Mouse (Mus musculus): ENCODE measurements around the gene Tfr2. TPM values are rescaled to one million over a fixed set of nuclear protein-coding genes. Genes with fewer than 3 reads are reported as not detected.

The Tfr2 gene
- polyA plus RNA-seq, 1 experiment from 2014 or later = 0.84 TPM

GRCm38 (mm10) chr5:137599600-137599999 lies 30.0 kb downstream of the Tfr2 start:
- Histone ChIP-seq H3K9me3 (ENCODE audit: control insufficient read depth, low read length) (no peaks in the 10 kb centered on the region), H3K4me3 (ENCODE audit: low read depth, low read length) (peak overlapping the region; percentile 60), H3K27me3 (ENCODE audit: control insufficient read depth, insufficient read depth, low read length) (no peaks in the 10 kb centered on the region), H3K4me2 (ENCODE audit: low read depth, severe bottlenecking) (peak overlapping the region; percentile 96), H3K27ac (replicated peaks; ENCODE audit: low read depth, low read length) (no peak overlapping the region), H3K9ac (ENCODE audit: low read length) (peak overlapping the region; percentile 5; the same call in 1 of the 2 replicates), H3K4me1 (ENCODE audit: control insufficient read depth, insufficient read depth, low read length) (peaks cover 17% of the 10 kb centered on the region), H3K36me3 (ENCODE audit: control insufficient read depth, insufficient read depth, low read length) (no peaks in the 10 kb centered on the region)
- WGBS = 84% methylated on average over 9 of the region's 9 CpGs
- no peak for DNase-seq (ENCODE audit: low spot score)
- no peak for ATAC-seq (ENCODE audit: insufficient number of reproducible peaks, low FRiP score, low TSS enrichment, low read depth)

GRCm38 (mm10) chr5:137600281-137600618 lies 30.6 kb downstream of the Tfr2 start:
- DNase-seq (ENCODE audit: low spot score) = no peak
- no peaks in the 10 kb centered on the region for H3K27me3 ChIP-seq (ENCODE audit: control insufficient read depth, insufficient read depth, low read length)
- ATAC-seq (ENCODE audit: insufficient number of reproducible peaks, low FRiP score, low TSS enrichment, low read depth) = no peak
- H3K9ac ChIP-seq (ENCODE audit: low read length) = peak overlapping the region; percentile 77
- H3K4me3 ChIP-seq (ENCODE audit: low read depth, low read length) = peak overlapping the region; percentile 60
- H3K27ac ChIP-seq (replicated peaks; ENCODE audit: low read depth, low read length) = 0 out of 2 replicates have a peak overlapping the region, but pooled peaks have one; percentile 8
- 3% methylated on average over 19 of the region's 19 CpGs for WGBS
- peaks cover under 1% of the 10 kb centered on the region; the same call in 1 of the 2 replicates for H3K36me3 ChIP-seq (ENCODE audit: control insufficient read depth, insufficient read depth, low read length)
- peak overlapping the region; percentile 96 for H3K4me2 ChIP-seq (ENCODE audit: low read depth, severe bottlenecking)
- no peaks in the 10 kb centered on the region for H3K9me3 ChIP-seq (ENCODE audit: control insufficient read depth, low read length)
- peaks cover 17% of the 10 kb centered on the region for H3K4me1 ChIP-seq (ENCODE audit: control insufficient read depth, insufficient read depth, low read length)

GRCm38 (mm10) chr5:137600619-137601364 lies 31.2 kb downstream of the Tfr2 start, which contains the start of gene Mospd3:
Mospd3 (minus strand) TSS chr5:137601058.
- peak within 1 kb of the TSS; percentile 60 for H3K4me3 ChIP-seq (ENCODE audit: low read depth, low read length)
- H3K9ac ChIP-seq (ENCODE audit: low read length) = peak within 1 kb of the TSS; percentile 77
- 0% methylated on average over 41 of the region's 41 CpGs for WGBS
- DNase-seq (ENCODE audit: low spot score) (peak; percentile 97), ATAC-seq (ENCODE audit: insufficient number of reproducible peaks, low FRiP score, low TSS enrichment, low read depth) (peak; percentile 93)
- no peaks in the 10 kb centered on the region for H3K27me3 ChIP-seq (ENCODE audit: control insufficient read depth, insufficient read depth, low read length)
- H3K4me1 ChIP-seq (ENCODE audit: control insufficient read depth, insufficient read depth, low read length) = peaks cover 17% of the 10 kb centered on the region
- peak within 1 kb of the TSS; percentile 77; the same call in 1 of the 2 replicates for H3K27ac ChIP-seq (replicated peaks; ENCODE audit: low read depth, low read length)
- peaks cover 3% of the 10 kb centered on the region; the same call in 1 of the 2 replicates for H3K36me3 ChIP-seq (ENCODE audit: control insufficient read depth, insufficient read depth, low read length)
- H3K4me2 ChIP-seq (ENCODE audit: low read depth, severe bottlenecking) = peak within 1 kb of the TSS; percentile 96
- no peaks in the 10 kb centered on the region for H3K9me3 ChIP-seq (ENCODE audit: control insufficient read depth, low read length)

GRCm38 (mm10) chr5:137601365-137601729 lies 31.7 kb downstream of the Tfr2 start:
- no peaks in the 10 kb centered on the region for H3K9me3 ChIP-seq (ENCODE audit: control insufficient read depth, low read length)
- H3K36me3 ChIP-seq (ENCODE audit: control insufficient read depth, insufficient read depth, low read length) = peaks cover 3% of the 10 kb centered on the region; the same call in 1 of the 2 replicates
- no peak overlapping the region for H3K27ac ChIP-seq (replicated peaks; ENCODE audit: low read depth, low read length)
- DNase-seq (ENCODE audit: low spot score) (peak; percentile 62), ATAC-seq (ENCODE audit: insufficient number of reproducible peaks, low FRiP score, low TSS enrichment, low read depth) (no peak)
- no peaks in the 10 kb centered on the region for H3K27me3 ChIP-seq (ENCODE audit: control insufficient read depth, insufficient read depth, low read length)
- peak overlapping the region; percentile 60 for H3K4me3 ChIP-seq (ENCODE audit: low read depth, low read length)
- WGBS = under 1% methylated on average over 22 of the region's 22 CpGs
- peaks cover 17% of the 10 kb centered on the region for H3K4me1 ChIP-seq (ENCODE audit: control insufficient read depth, insufficient read depth, low read length)
- H3K9ac ChIP-seq (ENCODE audit: low read length) = peak overlapping the region; percentile 38
- H3K4me2 ChIP-seq (ENCODE audit: low read depth, severe bottlenecking) = peak overlapping the region; percentile 96

- Histone ChIP-seq H3K4me2 (ENCODE audit: low read depth, severe bottlenecking) (peak overlapping the region; percentile 57), H3K4me3 (ENCODE audit: low read depth, low read length) (peak overlapping the region; percentile 21), H3K36me3 (ENCODE audit: control insufficient read depth, insufficient read depth, low read length) (peaks cover 6% of the 10 kb centered on the region; the same call in 1 of the 2 replicates), H3K9ac (ENCODE audit: low read length) (peak overlapping the region; percentile 50), H3K27ac (replicated peaks; ENCODE audit: low read depth, low read length) (no peak overlapping the region), H3K9me3 (ENCODE audit: control insufficient read depth, low read length) (no peaks in the 10 kb centered on the region), H3K27me3 (ENCODE audit: control insufficient read depth, insufficient read depth, low read length) (no peaks in the 10 kb centered on the region), H3K4me1 (ENCODE audit: control insufficient read depth, insufficient read depth, low read length) (peaks cover 45% of the 10 kb centered on the region)
- WGBS = 19% methylated on average over 26 of the region's 26 CpGs
- ATAC-seq (ENCODE audit: insufficient number of reproducible peaks, low FRiP score, low TSS enrichment, low read depth) (no peak), DNase-seq (ENCODE audit: low spot score) (no peak)
Measured at GRCm38 (mm10) chr5:137607860-137608653, 38.4 kb downstream of the Tfr2 start.

- DNase-seq (ENCODE audit: low spot score) = no peak
- WGBS = 9% methylated on average over 23 of the region's 23 CpGs
- H3K4me1 ChIP-seq (ENCODE audit: control insufficient read depth, insufficient read depth, low read length) = peaks cover 49% of the 10 kb centered on the region
Measured at GRCm38 (mm10) chr5:137608654-137609190, 39.1 kb downstream of the Tfr2 start.

GRCm38 (mm10) chr5:137609292-137609691 lies 39.7 kb downstream of the Tfr2 start:
- Histone ChIP-seq H3K4me1 (ENCODE audit: control insufficient read depth, insufficient read depth, low read length) (peaks cover 50% of the 10 kb centered on the region), H3K4me2 (ENCODE audit: low read depth, severe bottlenecking) (peak overlapping the region; percentile 57), H3K27ac (replicated peaks; ENCODE audit: low read depth, low read length) (peak overlapping the region; percentile 30; the same call in 1 of the 2 replicates), H3K9me3 (ENCODE audit: control insufficient read depth, low read length) (no peaks in the 10 kb centered on the region), H3K36me3 (ENCODE audit: control insufficient read depth, insufficient read depth, low read length) (peaks cover 6% of the 10 kb centered on the region; the same call in 1 of the 2 replicates), H3K27me3 (ENCODE audit: control insufficient read depth, insufficient read depth, low read length) (no peaks in the 10 kb centered on the region), H3K9ac (ENCODE audit: low read length) (peak overlapping the region; percentile 50; the same call in 1 of the 2 replicates), H3K4me3 (ENCODE audit: low read depth, low read length) (peak overlapping the region; percentile 30; the same call in 1 of the 2 replicates)
- no peak for DNase-seq (ENCODE audit: low spot score)
- no peak for ATAC-seq (ENCODE audit: insufficient number of reproducible peaks, low FRiP score, low TSS enrichment, low read depth)
- WGBS = 42% methylated on average over 3 of the region's 3 CpGs

More at GRCm38 (mm10) chr5:137608654-137609190, 39.1 kb downstream of the Tfr2 start:
- Histone ChIP-seq H3K4me3 (ENCODE audit: low read depth, low read length) (peak overlapping the region; percentile 21), H3K4me2 (ENCODE audit: low read depth, severe bottlenecking) (peak overlapping the region; percentile 57), H3K36me3 (ENCODE audit: control insufficient read depth, insufficient read depth, low read length) (peaks cover 6% of the 10 kb centered on the region; the same call in 1 of the 2 replicates), H3K9ac (ENCODE audit: low read length) (peak overlapping the region; percentile 50), H3K27me3 (ENCODE audit: control insufficient read depth, insufficient read depth, low read length) (no peaks in the 10 kb centered on the region), H3K9me3 (ENCODE audit: control insufficient read depth, low read length) (no peaks in the 10 kb centered on the region), H3K27ac (replicated peaks; ENCODE audit: low read depth, low read length) (no peak overlapping the region)
- no peak for ATAC-seq (ENCODE audit: insufficient number of reproducible peaks, low FRiP score, low TSS enrichment, low read depth)

- Histone ChIP-seq H3K4me2 (ENCODE audit: low read depth, severe bottlenecking) (peak overlapping the region; percentile 57), H3K27ac (replicated peaks; ENCODE audit: low read depth, low read length) (peak overlapping the region; percentile 97), H3K9ac (ENCODE audit: low read length) (peak overlapping the region; percentile 49; the same call in 1 of the 2 replicates), H3K9me3 (ENCODE audit: control insufficient read depth, low read length) (no peaks in the 10 kb centered on the region), H3K4me1 (ENCODE audit: control insufficient read depth, insufficient read depth, low read length) (peaks cover 50% of the 10 kb centered on the region), H3K27me3 (ENCODE audit: control insufficient read depth, insufficient read depth, low read length) (no peaks in the 10 kb centered on the region), H3K4me3 (ENCODE audit: low read depth, low read length) (peak overlapping the region; percentile 30), H3K36me3 (ENCODE audit: control insufficient read depth, insufficient read depth, low read length) (peaks cover 6% of the 10 kb centered on the region; the same call in 1 of the 2 replicates)
- DNase-seq (ENCODE audit: low spot score) (no peak), ATAC-seq (ENCODE audit: insufficient number of reproducible peaks, low FRiP score, low TSS enrichment, low read depth) (no peak)
- 39% methylated on average over 4 of the region's 4 CpGs for WGBS
Measured at GRCm38 (mm10) chr5:137610056-137610455, 40.4 kb downstream of the Tfr2 start.
